Mouse (Mus musculus) E14TG2a.4 (cell line): ENCODE results near the gene Slc8a2.

ENCODE experiments used
- H3K27me3 ChIP-seq: 2 replicates; pipeline ENCODE4 v1.6.1; 2014; ENCODE audit warnings: low read length, control low read depth; ENCODE audit not compliant: insufficient read depth
- H3K36me3 ChIP-seq: 2 replicates; pipeline ENCODE4 v1.6.1; 2014; ENCODE audit warnings: low read length, control low read depth; ENCODE audit not compliant: insufficient read depth
- H3K4me1 ChIP-seq: replicated peaks from 2 replicates; pipeline ENCODE4 v1.6.1; 2014; ENCODE audit warnings: low read depth, low read length, control low read depth
- H3K4me3 ChIP-seq: replicated peaks from 2 replicates; pipeline ENCODE4 v1.5.1; 2014; ENCODE audit warnings: mild to moderate bottlenecking, low read length
- H3K9me3 ChIP-seq: 2 replicates; pipeline ENCODE4 v1.6.1; 2014; ENCODE audit warnings: low read length, control low read depth
- CTCF ChIP-seq: conservative IDR thresholded peaks from 2 replicates; pipeline ENCODE4 v1.5.1; 2014; ENCODE audit warnings: low read length
- NANOG ChIP-seq: IDR thresholded peaks from 2 replicates; pipeline ENCODE4 v1.6.1; 2014; ENCODE audit warnings: borderline replicate concordance, low read length, mixed read lengths
- POU5F1 ChIP-seq: IDR thresholded peaks from 2 replicates; pipeline ENCODE4 v1.6.1; 2014; ENCODE audit warnings: low read length, borderline replicate concordance

The Slc8a2 gene

DNA sequence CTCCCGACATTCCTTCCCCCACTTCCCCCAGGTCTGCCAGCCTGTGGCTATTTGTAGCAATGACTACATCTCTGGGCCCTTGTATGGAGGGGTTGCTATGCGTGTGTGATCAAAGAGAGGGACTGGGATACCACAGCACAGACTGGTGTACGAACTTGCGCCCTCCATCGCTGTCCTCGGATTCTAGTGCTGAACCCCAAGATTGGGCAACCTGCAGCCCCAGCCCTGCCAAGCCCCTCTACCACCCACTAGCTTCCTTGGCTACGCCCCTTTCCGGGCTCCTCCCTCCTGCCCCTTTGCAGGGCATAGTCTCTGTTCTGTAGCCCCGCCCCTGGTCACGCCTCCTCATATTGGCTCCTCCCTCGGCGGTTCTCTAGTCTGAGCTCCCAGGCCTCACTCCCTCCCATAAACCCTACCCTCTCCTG lies at the start of gene Slc8a2:
Gene Slc8a2, plus strand, starts transcription at position 406 of the 425 bp plus-strand sequence.
- no peaks in the 10 kb centered on the region for H3K9me3 ChIP-seq
- TF ChIP-seq POU5F1 (no peak), CTCF (no peak), NANOG (no peak)
- peaks cover 30% of the 10 kb centered on the region for H3K36me3 ChIP-seq
- H3K4me3 ChIP-seq = peak within 1 kb of the TSS; percentile 89
- H3K27me3 ChIP-seq = peaks cover 16% of the 10 kb centered on the region
- peaks cover 39% of the 10 kb centered on the region for H3K4me1 ChIP-seq

- no peak overlapping the region for H3K4me3 ChIP-seq
- TF ChIP-seq NANOG (no peak), CTCF (no peak), POU5F1 (no peak)
- no peaks in the 10 kb centered on the region for H3K9me3 ChIP-seq
- H3K36me3 ChIP-seq = no peaks in the 10 kb centered on the region
- peaks cover 34% of the 10 kb centered on the region for H3K27me3 ChIP-seq
- H3K4me1 ChIP-seq = no peaks in the 10 kb centered on the region
These were observed 49.7 kb upstream of the Slc8a2 start for GRCm38 (mm10) chr7:16079947-16080346.

DNA sequence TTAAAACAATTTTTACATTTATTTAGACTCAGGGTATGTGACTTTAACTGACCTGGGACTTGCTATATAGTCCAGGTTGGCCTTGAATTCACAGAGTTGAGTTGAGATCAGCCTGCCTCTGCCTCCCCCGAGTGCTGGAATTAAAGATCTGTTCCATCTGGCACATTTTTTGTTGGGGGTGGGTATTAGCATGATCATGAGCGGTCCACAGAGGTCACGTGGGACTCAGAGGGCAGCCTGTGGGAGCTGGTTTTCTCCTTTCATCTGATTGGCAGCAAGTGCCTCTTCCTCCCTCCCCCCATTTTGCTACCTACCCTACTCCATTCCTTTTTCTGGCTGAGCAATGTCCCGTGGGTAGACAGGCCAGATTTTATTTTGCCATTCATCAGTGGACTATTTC lies 49.0 kb upstream of the Slc8a2 start:
- H3K9me3 ChIP-seq = no peaks in the 10 kb centered on the region
- no peaks in the 10 kb centered on the region for H3K4me1 ChIP-seq
- TF ChIP-seq POU5F1 (no peak), CTCF (no peak), NANOG (no peak)
- H3K36me3 ChIP-seq = no peaks in the 10 kb centered on the region
- H3K4me3 ChIP-seq = no peak overlapping the region
- peaks cover 32% of the 10 kb centered on the region for H3K27me3 ChIP-seq

- H3K4me1 ChIP-seq = peaks cover 8% of the 10 kb centered on the region
- TF ChIP-seq CTCF (no peak), NANOG (no peak), POU5F1 (no peak)
- H3K4me3 ChIP-seq = no peak overlapping the region
- no peaks in the 10 kb centered on the region for H3K9me3 ChIP-seq
- H3K27me3 ChIP-seq = peaks cover 15% of the 10 kb centered on the region
- H3K36me3 ChIP-seq = no peaks in the 10 kb centered on the region
These were observed 46.3 kb upstream of the Slc8a2 start for GRCm38 (mm10) chr7:16083361-16083760.

GRCm38 (mm10) chr7:16087587-16087986 lies 42.0 kb upstream of the Slc8a2 start:
- peaks cover 11% of the 10 kb centered on the region; the same call in 1 of the 2 replicates for H3K27me3 ChIP-seq
- TF ChIP-seq NANOG (no peak), POU5F1 (no peak), CTCF (no peak)
- H3K4me3 ChIP-seq = no peak overlapping the region

GRCm38 (mm10) chr7:16094592-16094991 lies 35.0 kb upstream of the Slc8a2 start:
- TF ChIP-seq POU5F1 (no peak), CTCF (no peak), NANOG (no peak)
- Histone ChIP-seq H3K36me3 (no peaks in the 10 kb centered on the region), H3K4me1 (peaks cover 18% of the 10 kb centered on the region), H3K27me3 (peaks cover 23% of the 10 kb centered on the region), H3K9me3 (no peaks in the 10 kb centered on the region), H3K4me3 (no peak overlapping the region)

More at GRCm38 (mm10) chr7:16087587-16087986, 42.0 kb upstream of the Slc8a2 start:
- Histone ChIP-seq H3K4me1 (peaks cover 17% of the 10 kb centered on the region), H3K9me3 (no peaks in the 10 kb centered on the region), H3K36me3 (no peaks in the 10 kb centered on the region)

DNA sequence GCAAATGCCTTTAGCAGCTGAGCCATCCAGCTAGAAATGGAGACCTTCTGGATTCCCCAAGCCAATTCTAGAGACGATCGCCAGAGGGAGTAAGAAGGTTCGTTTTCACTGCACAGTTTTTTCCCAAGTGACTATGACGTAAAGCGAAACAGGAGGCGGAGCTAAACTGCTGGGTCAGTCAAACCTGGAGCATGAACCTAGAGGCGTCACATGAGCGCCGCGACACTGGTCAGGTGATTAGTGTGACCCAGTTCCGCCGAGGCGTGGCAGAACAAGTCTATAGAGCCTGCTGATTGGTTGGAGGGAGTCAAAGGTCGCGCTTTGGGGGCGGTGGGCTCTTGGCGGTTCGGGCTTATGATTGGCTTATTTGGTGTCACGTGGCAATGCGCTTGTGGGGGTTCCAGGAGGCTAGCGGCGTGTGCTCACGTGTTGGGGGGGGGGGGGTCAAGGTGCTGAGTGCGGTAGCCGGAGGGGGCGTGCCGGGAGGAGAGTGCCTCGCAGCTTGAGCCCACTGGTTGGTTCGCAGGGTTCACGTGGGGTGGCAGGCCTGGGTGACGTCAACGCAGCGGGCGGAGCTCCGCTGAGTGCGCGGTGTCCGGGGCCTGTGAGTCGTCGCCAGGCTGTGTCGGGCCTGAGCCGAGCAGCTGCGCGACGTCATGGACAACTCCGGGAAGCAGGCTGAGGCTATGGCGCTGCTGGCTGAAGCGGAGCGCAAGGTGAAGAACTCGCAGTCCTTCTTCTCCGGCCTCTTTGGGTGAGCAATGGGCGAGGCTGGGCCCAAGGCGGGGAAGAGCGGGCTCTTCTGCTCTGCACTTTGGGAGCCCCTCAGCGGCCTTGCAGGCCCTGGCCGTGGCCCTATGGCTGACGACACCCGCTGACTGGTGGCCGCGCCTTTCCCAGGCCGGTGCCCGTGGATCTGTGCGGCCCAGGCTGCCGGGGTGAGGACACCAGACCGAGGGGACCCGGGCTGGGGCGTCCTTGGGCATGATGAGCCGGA lies 31.3 kb upstream of the Slc8a2 start, which contains the start of gene Napa:
Gene Napa, plus strand, starts transcription at position 438 of the 997 bp plus-strand sequence.
- Histone ChIP-seq H3K36me3 (peaks cover 32% of the 10 kb centered on the region), H3K9me3 (no peaks in the 10 kb centered on the region), H3K4me1 (peaks cover 51% of the 10 kb centered on the region), H3K27me3 (peaks cover 16% of the 10 kb centered on the region), H3K4me3 (peak within 1 kb of the TSS; percentile 100)
- no peak for TF ChIP-seq POU5F1
- TF ChIP-seq CTCF = peak; percentile 50
- no peak for TF ChIP-seq NANOG

- H3K4me1 ChIP-seq = peaks cover 67% of the 10 kb centered on the region
- H3K9me3 ChIP-seq = no peaks in the 10 kb centered on the region
- H3K36me3 ChIP-seq = peaks cover 48% of the 10 kb centered on the region
- H3K4me3 ChIP-seq = peak overlapping the region; percentile 100
- peaks cover 10% of the 10 kb centered on the region for H3K27me3 ChIP-seq
- TF ChIP-seq CTCF = no peak
- TF ChIP-seq NANOG = no peak
- TF ChIP-seq POU5F1 = no peak
These were observed 29.7 kb upstream of the Slc8a2 start for GRCm38 (mm10) chr7:16099901-16100300.
